Mouse (Mus musculus): ENCODE results near the gene Etnk1.
"Not testable (repeated sequence)": the region's sequence is repeated elsewhere in the genome, so short reads cannot be mapped to it uniquely, and the experiment has no call there.

The Etnk1 gene

DNA sequence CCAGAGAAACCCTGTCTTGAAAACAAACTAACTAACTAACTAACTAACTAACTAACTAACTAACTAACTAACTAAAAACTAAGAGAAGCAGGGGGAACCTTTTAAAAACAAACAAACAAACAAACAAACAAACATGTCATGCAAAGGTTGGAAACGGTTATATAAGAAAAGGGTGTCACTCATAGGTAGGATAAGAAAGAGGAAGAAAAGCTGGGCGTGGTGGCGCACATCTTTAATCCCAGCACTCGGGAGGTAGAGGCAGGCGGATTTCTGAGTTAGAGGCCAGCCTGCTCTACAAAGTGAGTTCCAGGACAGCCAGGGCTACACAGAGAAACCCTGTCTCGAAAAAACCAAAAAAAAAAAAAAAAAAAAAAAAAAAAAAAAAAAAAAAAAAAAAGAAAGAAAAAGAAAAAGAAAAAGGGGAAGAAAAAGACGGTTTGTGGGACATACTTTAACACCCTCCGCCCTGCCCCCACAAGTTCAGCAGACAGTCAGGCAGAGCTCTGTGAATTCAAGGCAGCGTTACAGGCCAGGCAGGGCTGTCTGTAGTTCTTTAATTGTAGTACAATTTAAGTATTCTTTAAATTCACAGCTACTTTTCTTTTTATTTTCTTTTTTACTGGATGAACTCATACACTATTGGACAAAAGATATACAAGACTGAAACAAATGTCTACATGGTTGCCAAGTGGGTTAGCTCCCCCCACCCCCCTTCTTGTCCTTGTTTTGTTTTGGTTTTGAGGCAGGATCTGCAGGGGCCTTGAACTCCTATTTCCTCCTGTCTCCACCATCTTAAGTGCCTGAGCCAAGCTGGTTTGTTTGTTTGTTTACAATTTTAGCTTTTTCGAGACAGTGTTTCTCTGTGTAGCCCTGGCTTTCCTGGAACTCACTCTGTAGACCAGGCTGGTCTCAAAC lies 15.7 kb upstream of the Etnk1 start:
- not testable (repeated sequence) for DNase-seq

DNA sequence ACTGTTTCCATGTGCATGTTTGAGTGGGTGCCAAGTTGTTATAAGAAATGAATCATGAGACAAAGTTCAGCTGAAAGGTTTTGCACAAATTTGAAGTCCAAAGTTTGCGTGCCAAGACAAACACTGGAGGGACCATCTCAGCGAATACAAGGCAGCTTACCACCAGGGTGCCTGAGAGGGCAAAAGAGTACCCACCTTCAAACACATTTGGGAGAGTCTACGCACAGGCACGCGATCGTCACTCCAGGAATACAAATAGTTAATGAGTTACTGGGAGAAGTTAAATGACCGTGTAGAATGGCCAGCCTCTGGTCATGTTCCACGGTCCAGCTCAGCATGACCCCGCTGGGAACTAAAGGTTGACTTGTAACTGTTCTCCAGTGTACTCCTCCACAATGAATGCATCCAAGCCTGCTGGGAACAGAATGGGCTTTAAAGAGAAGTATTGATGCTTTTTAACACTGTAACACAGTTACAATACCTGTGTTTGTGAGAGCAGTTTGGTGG lies 14.6 kb upstream of the Etnk1 start:
- DNase-seq, result no peak

DNA sequence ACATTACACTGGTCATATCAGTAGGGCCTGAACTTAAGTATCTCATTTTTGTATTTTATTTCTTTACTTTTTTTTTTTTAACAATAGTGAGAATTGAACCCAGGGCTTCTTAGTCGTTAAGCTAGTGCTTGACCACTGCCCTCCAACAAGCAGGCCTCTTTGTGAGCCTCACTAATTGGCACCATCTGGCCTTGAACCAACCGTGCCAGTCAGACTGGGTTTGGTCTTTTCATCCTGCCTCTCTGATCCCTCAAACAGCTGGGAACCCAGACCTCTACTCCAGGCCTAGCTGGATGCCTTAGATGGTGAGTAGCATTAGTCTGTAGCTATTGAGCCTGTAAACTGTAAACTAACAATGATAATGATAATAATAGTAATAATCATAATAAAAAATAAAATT lies 13.9 kb upstream of the Etnk1 start:
- no peak for DNase-seq

DNA sequence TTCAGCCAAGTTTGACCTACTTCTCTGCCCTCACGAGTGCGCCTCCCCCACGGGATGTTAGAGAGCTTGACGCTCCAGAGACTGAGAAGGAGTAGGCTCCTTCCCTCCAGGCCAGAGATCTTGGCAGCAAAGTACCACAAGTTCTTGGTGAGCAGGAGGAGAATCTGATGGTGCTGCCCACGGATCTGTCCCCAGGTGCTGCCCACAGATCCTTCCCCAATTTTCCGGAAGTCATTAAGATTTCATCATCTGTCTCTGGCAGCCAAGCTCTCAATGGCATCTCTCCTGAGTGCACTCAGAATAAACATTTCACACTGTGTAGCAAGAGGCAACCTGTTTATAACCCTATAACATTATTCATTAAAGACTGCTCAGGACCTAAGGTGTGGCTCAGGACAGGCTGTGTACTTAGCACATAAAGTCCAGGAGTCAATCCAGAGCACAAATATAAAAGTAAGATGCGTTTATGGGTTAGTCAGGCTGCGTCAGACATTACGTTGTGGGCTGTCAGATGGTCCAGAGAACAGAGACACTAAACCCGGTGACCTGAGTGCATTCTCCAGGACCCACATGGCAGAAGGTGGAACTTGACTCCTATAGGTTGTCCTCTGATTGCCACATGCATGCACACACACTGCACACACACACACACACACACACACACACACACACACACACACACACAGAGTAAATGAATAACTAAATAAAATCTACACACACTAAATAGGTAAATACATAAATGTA lies 13.1 kb upstream of the Etnk1 start:
- DNase-seq, result no peak

DNA sequence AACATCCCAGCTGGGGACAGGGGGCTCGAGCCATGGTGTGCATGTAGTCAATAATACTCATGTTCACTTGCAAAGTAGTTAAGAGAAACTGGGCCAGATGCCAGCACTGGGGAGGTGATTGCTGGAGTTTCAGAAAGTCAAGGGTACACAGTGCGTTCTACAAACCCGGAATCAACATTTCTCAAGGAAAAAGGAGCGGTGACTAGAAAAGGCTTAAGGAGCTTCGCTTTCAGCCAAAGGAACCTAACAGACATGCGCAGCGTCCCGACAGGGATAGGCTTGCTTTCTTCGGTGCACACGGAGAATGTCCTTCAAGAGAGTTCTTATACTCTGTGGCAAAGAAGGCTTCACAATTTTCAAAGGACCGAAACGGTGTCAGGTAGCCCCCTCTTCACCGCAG lies 12.1 kb upstream of the Etnk1 start:
- DNase-seq, result no peak

DNA sequence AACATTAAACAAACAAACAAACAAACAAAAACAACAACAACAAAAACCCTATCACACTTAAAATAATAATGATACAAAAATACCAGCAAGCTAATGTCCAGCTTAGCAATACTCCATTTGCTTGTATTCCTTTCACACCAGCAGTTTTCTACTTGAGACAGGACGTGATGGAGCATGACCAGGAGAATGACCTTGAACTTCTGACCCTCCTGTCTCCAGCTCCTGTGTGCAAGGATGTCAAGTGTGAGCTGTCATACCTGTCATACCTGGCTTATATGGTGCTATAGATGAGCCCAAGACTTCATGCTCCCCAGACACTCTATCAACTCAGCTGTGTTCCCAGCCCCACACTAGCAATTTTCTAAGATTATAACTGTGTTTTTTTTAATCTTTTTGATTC lies 11.0 kb upstream of the Etnk1 start:
- DNase-seq, result no peak

DNA sequence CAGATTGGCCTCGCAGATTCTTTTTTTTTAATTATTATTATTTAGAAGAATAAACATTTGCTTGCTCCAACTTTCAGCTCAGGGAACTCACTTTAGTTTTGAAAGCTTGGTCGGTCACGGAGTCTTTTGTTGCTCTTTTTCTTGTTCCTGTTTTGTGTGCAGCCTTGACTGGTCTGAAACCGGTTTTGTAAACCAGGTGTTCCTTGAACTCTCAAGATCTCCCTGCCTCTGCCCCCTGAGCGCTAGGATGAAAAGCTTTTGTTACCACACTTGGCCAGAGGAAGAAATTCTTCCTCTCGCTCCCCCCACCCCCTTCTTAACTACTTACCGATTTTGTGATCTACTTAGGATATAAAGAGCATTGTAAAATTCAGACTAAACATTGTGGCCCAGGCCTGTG lies 10.3 kb upstream of the Etnk1 start:
- DNase-seq, result no peak

DNA sequence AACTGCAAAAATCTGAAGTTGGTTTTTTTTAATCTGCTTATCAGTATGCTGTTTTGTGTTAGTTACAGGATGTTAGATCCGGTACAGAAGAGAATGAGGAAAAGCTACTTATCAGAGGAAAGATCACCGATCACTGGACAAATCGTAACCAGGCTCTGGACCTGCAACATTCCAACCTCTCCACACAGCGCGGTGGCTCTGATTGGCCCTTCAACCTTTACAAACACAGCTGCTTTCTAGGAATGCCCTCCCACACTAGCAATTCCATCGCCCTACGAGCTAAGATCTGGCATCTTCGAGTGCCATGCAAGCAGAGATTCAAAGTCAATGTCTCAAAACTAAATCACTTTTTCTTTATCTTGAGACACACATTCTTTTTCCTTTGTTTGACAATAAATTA lies 9.6 kb upstream of the Etnk1 start:
- DNase-seq, result no peak

DNA sequence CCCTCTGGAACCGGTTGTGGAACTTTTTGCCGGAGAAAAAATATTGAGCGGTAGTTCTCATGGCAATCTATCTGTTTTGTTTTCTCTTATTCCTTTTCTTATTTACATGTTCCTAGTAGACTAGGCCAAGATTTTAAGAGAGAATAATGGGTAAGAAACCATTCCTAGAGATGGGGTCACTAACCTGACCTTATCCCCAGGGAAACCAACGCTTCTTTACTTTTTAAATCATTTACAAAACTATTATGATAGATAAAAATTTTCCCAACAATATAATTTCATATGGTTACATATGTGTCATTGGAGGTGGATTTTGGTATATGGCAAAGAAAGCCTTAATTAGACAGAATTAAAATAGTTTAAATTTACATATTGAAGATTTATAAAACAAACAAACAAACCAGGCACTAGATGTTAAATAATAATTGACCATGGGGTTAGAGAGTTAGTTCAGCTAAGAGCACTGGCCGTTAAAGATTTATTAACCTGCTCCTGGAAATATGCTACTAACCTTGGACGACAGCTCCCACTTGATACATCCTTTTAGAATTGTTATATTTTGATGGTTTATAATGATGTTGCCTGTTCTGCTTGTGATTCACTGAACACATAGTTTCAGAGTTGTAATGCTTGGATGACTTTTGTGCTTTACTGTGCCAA lies 6.3 kb upstream of the Etnk1 start:
- DNase-seq, result no peak

DNA sequence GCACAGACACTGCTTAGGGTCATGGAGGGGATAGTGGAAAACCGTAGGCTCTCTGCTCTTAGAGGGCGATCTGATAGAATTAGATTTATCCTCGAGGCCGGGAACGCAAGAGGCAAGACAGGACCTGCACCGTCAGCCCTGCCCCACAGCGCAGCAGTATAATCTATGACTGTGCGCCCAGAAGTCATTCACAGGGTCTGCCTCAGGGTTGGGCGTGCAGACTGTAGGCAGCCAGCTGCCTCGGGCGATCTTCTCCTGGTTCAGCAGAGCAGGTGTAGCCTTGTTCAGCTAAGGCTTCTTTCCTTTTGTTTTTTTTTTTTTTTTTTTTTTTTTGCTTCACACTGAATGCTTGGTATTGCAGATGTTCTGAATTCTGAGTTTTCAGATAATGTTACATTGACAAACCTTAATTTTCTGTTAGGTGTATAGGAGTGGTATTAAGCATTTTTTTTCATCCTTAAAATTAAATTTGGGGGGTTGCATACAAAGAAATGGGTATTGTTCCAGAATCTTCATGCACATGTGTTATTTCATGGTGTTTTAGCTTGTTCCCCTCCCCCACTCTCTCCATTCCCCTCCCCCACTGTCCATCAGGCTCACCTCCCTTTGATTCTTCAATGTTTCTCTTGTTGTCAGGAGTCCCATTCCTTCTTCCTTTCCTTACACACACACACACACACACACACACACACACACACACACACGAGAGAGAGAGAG lies 4.7 kb upstream of the Etnk1 start:
- DNase-seq, result no peak

DNA sequence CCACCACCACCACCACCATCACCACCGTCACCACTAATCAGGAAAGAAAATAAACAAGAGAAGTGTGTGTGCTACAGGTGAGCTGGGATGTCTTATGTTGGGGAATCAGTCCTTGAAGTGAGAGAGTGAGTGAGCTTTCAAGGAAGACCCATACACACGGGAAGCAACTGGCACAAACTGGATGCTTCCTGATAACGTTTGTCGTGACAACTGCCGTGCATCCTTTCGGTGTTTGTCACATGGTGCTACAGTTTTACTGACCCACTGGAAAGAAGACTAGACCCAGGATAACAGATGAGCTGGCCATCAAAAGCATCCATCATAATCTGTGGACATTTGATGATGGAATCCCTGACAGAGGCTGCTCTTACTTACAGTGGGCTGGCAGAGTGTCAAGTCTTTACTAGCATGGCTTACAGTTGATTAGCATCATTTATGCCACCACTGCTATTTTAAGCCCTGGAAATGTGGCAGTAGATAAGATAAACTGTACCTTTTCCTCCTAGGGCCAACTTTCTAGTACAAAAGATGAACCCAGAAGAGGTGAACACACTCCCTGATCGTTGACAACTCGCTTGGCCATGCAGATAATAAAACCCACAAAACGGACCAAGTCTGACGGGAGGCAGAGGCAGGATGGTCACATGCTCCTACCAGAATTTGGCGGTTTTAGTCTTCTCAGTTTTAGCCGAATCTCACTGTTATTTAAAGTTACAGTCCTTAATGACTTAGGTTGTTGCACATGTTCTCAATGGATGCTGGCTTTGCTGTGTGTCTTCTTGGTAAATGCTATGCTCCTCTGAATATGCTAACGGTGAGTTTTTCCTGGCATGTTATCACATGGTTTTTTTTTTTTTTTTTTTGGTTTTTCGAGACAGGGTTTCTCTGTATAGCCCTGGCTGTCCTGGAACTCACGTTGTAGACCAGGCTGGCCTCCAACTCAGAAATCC lies 2.8 kb upstream of the Etnk1 start:
- no peak for DNase-seq

DNA sequence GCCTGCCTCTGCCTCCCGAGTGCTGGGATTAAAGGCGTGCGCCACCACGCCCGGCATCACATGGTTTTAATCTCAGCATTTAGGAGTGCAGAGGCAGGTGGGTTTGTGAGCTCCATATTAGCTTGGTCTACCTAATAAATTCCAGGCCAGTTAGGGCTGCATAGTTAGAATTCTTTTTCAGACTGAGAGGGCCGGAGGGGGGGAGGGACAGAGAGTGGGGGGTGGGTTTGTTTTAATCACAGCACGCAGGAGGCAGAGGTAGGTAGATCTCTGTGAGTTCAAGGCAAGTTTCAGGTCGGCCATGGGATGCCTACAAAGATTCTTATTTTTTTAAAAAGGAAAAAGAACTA lies 2.1 kb upstream of the Etnk1 start:
- no peak for DNase-seq

DNA sequence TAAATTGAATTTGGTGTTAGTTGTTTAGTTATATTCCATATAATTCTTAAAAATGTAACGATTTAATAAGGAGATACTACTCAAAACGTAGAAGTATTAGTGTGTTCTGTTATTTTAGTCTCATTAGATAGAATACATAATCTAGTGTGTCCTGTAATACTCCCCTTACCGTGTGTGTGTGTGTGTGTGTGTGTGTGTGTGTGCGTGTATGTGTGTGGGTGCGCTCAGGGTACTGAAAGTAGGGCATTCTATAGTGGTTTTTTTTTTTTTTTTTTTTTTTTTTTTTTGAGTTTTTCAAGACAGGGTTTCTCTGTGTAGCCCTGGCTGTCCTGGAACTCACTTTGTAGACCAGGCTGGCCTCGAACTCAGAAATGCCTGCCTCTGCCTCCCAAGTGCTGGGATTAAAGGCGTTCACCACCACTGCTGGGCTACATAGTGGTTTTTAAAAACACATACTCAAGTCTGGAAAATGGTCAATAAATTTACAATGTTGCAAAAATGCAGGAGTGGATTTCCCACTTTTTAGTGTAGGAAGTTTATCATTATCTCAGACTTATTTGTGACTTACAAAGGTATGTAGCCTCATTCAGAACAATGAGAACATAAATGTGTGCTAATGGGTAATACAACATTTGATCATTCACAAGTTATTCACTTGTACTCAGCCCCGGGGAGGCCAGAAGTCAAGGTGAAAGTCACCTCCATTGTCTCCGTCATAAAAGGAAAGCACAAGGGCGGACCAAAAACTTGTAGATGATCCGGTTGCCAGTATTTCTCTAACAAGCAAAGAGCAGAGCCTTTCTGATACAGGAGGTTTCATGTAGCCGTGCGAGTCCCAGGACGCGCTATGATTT lies 1.4 kb upstream of the Etnk1 start:
- no peak for DNase-seq

DNA sequence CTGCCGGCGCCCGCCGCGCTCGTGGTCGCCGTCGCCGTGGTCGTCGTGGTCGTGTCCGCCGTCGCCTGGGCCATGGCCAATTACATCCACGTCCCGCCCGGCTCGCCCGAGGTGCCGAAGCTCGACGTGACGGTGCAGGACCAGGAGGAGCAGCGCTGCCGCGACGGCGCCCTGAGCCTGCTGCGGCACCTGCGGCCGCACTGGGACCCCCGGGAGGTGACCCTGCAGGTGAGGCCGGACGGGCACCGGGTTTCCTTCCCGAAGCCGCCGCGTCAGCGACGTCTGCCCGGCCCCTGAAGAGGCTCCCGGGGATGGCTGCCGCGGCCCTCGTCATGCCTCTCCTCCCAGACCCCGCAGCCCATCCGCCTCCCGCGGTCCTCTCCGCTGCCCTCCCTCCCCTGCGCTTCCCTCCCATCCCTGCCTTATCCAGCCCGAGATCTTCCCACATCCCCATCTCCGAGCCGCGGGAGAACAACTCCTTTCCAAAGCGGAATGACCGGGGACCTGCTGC lies 443 bp downstream of the Etnk1 start:
- DNase-seq, result no peak

DNA sequence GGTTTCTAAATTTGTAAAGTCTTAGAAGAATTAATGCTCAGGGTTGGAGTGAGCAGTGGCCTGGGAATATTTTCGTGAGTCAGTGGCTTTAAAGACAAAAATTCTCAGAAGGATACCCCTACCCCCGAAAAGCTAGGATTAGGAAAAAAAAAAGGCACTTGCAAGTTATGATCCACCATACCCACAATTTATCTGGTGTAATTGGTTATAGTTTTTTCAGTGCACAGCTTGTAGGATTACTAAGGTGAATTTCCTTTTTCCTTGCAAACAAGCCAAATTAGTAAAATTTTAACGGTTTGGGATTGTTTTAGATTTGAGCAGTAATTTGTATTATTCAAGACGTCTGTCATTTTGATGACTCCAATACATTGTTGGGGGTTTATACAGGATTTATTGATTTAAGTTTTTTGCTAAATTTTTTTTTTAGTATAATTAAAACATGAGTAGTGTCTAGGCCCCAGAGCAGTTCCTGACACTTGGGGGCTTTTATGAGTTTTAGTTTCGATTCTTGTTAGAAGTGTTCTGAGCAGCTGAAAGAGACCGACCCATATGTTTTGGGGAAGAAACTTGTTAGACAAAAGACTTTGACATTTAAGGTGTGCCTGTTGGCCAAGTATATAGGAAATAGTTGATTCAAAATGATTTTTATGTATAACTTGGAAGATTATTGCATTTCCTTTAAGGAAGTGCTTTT lies 1.1 kb downstream of the Etnk1 start:
- no peak for DNase-seq

DNA sequence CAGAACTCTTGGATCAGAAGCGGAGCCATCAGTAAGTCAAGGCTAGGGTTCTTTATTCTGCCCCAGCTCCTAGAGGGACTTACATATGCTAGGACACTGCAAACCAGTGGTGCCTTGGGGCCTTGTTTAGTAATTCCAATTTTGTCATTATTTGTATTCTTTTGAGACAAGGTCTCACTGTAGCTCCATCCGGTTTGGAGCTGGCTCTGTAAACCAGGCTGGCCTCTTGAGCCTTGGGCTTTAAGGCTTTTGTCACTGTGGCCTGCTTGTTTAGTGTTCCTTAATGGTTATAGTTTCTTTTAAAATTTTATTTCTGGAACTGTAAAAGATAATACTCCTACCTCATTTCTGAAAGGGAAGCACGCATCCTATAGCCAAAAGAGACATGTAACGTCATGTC lies 2.4 kb downstream of the Etnk1 start:
- DNase-seq, result no peak

DNA sequence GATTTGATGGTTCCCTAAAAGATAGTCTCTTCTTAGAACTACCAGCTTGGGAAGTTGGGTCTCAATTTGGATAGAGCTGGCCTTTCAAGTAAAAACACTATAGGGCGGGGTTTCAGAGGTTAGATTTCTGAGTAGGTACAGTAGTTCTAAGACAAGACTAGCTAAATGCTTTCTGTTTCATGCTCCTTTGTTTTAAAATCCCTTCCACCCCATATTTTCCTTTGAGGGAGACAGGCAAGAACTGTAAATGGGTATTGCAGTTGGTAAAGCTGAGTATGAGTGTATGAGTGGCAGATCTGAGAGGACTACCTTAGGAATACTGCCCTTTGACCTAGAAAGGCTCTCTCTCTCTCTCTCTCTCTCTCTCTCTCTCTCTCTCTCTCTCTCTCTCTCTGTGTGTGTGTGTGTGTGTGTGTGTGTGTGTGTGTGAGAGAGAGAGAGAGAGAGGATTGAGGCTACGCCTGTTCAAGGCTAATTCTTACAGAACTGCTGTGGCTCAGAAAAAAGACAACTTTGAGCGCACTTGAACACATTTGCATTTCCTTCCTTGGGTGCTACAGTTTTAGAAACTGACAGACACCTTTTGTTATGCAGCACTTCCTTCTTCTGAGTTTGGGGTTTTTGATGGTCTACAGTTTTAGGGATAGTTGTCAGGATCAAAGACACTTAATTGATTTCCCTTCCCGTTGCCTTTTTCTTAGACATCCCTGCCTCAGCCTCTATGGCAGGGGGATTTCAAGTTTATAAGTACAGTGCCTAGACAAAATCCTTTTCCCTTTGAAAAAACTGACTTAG lies 3.3 kb downstream of the Etnk1 start:
- DNase-seq, result no peak

DNA sequence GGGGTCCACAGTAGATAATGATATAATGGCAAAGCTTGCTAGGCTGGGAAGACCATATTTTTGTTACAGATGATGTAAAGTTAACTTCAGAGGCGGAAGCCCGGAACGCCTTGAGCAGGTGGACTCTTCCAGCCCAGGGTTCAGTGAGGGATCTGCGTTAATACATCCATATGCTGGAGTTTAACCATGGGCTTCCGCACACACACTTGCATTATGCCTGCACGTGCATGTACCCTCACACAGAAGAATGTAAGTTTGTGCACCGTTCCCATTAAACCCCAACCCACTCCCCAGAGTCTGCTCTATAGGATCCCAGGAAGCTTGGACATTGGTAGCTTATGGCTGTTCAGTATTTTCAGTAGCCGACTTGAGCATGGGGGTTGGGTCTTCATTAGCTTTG lies 4.0 kb downstream of the Etnk1 start:
- DNase-seq, result no peak
